Comparison of ENCODE assay signal across 14 mouse cellular contexts in genomic region chr2:22689969-22690368, GRCm38 (mm10).
DNase-seq lines count a peak whose midpoint lies in the region; TF ChIP-seq lines count a peak whose summit lies in the region.
"Had no signal": no experiment of that assay in that cellular context is flagged by ENCODE, and none has a peak within 500 bp of the region (broad histone marks: within the 10 kb centered on the region; RNA-seq: fewer than 3 reads in every experiment).

No protein-coding gene starts in this region.

- DNase-seq in gastrocnemius, adult 2 months: no peak
- no peak for DNase-seq in gastrocnemius, adult 18-20 months (ENCODE audit: low spot score)
- peak; percentile 3 for DNase-seq in lung, postnatal 36 days
- DNase-seq in lung, adult 18-20 months: no peak
- peak; percentile 5 for DNase-seq in R1 (ENCODE audit: low read depth, low spot score)
- DNase-seq in splenic B cell, adult 2 months (ENCODE audit: low read depth, low spot score): peak; percentile 12
- DNase-seq in forebrain, embryonic 10.5 days (ENCODE audit: extremely low spot score, low spot score): no peak
- DNase-seq in cerebellum, postnatal 4 days (ENCODE audit: low spot score in 2 of 2): no peak
- DNase-seq: cerebellum, adult 9-11 months; heart, postnatal 36 days; kidney, adult 18-20 months had no signal

- no peak overlapping the region for H3K4me3 ChIP-seq in gastrocnemius, adult 2 months
- no peak overlapping the region for H3K4me3 ChIP-seq in forebrain, embryonic 10.5 days
- H3K4me3 ChIP-seq: embryonic facial prominence, embryonic 12.5 days; forebrain, embryonic 15.5 days; limb, embryonic 15.5 days had no signal

- 81% methylated on average over 7 of the region's 7 CpGs for WGBS in forebrain, embryonic 10.5 days

- H3K4me1 ChIP-seq in forebrain, embryonic 10.5 days: no peaks in the 10 kb centered on the region
- H3K4me1 ChIP-seq: embryonic facial prominence, embryonic 12.5 days; forebrain, embryonic 15.5 days; limb, embryonic 15.5 days had no signal

- H3K27ac ChIP-seq in gastrocnemius, adult 2 months: no peak overlapping the region
- H3K27ac ChIP-seq in forebrain, embryonic 10.5 days: no peak overlapping the region
- H3K27ac ChIP-seq: embryonic facial prominence, embryonic 12.5 days; forebrain, embryonic 15.5 days; limb, embryonic 15.5 days had no signal

- H3K9me3 ChIP-seq in forebrain, embryonic 10.5 days: no peaks in the 10 kb centered on the region
- H3K9me3 ChIP-seq: embryonic facial prominence, embryonic 12.5 days; forebrain, embryonic 15.5 days; limb, embryonic 15.5 days had no signal

- TF ChIP-seq CTCF in gastrocnemius, adult 2 months (IDR thresholded peaks at IDR 0.05): peak; percentile 38; the same call in 1 of the 2 replicates

- H3K36me3 ChIP-seq in splenic B cell, adult 2 months (ENCODE audit: control insufficient read depth, insufficient read depth, low read length, poor library complexity, severe bottlenecking): no peaks in the 10 kb centered on the region
- H3K36me3 ChIP-seq in forebrain, embryonic 10.5 days (replicated peaks): no peaks in the 10 kb centered on the region
- H3K36me3 ChIP-seq: embryonic facial prominence, embryonic 12.5 days; limb, embryonic 15.5 days had no signal

- intact Hi-C loops in gastrocnemius, adult 2 months (cut with DNase I): no loop called here

- H3K27me3 ChIP-seq in splenic B cell, adult 2 months (ENCODE audit: control insufficient read depth, insufficient read depth, low read length, poor library complexity, severe bottlenecking): no peaks in the 10 kb centered on the region
- H3K27me3 ChIP-seq in forebrain, embryonic 10.5 days (ENCODE audit: poor library complexity, severe bottlenecking): no peaks in the 10 kb centered on the region
- H3K27me3 ChIP-seq: embryonic facial prominence, embryonic 12.5 days; forebrain, embryonic 15.5 days; limb, embryonic 15.5 days had no signal

Comparison
In these comparisons a context has a peak if more than half of its experiments do, and no peak if none do; other contexts are left out.
1. DNase-seq: peak in lung, postnatal 36 days (single experiment), R1 (single experiment) and splenic B cell, adult 2 months (single experiment); none in gastrocnemius, adult 2 months (single experiment), gastrocnemius, adult 18-20 months (single experiment), lung, adult 18-20 months (0 of 2), forebrain, embryonic 10.5 days (single experiment) and cerebellum, postnatal 4 days (0 of 2).